Mouse (Mus musculus): ENCODE data around the gene Gbx2. TPM values are rescaled to one million over a fixed set of nuclear protein-coding genes. Genes with fewer than 3 reads are reported as not detected.
A peak's percentile ranks its signal among the peaks of the same experiment; 100 is the strongest.

Gbx2 gene
- polyA plus RNA-seq (2015; fragmentation: Nextera tagmentation; extraction: Ambion mirVana) = 29.7 and 62.2 TPM in 2 replicates

GRCm38 (mm10) chr1:89931120-89931519 lies at the start of gene Gbx2:
Gbx2 (minus strand) TSS chr1:89931179.
- Histone ChIP-seq H3K27me3 (ENCODE audit: control insufficient read depth, insufficient read depth, low read depth, low read length) (peaks cover 46% of the 10 kb centered on the region), H3K4me2 (ENCODE audit: low read length) (peak within 1 kb of the TSS; percentile 50), H3K27ac (ENCODE audit: low read length) (peak within 1 kb of the TSS; percentile 39), H3K9ac (ENCODE audit: low read depth, low read length) (peak within 1 kb of the TSS; percentile 42), H3K4me3 (ENCODE audit: low read depth, low read length) (peak within 1 kb of the TSS; percentile 38), H3K4me1 (ENCODE audit: control insufficient read depth, insufficient read depth, low read length) (peaks cover 14% of the 10 kb centered on the region), H3K9me3 (replicated peaks; ENCODE audit: control insufficient read depth, low read length, poor library complexity, severe bottlenecking) (no peaks in the 10 kb centered on the region), H3K36me3 (ENCODE audit: control insufficient read depth, insufficient read depth, low read length) (no peaks in the 10 kb centered on the region)
- under 1% methylated on average over 33 of the region's 33 CpGs for WGBS
- ATAC-seq = peak; percentile 51; the same call in 1 of the 2 replicates

DNA sequence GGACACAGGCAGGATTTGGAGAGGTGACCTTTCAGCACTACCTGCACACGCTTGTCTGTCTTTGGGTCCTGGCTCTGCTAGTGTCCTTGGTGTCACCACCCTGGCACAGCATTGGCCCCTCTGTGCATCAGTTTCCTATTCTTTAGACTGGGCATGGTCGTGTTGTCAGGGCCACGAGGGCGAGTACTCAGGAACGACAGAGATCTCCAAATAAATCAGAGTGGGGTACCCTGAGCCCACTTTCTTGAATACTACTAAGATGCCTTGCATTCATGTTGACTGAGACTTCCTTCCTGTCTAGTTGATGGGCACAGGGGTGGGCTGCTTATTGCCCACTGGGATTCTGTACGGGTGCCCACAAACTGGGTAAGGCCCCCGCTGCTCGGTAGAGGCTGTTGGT lies 46.3 kb upstream of the Gbx2 start:
- 95% methylated on average over 8 of the region's 8 CpGs for WGBS
- no peak overlapping the region for H3K27ac ChIP-seq (ENCODE audit: low read length)
- no peak overlapping the region for H3K4me3 ChIP-seq (ENCODE audit: low read depth, low read length)
- H3K27me3 ChIP-seq (ENCODE audit: control insufficient read depth, insufficient read depth, low read depth, low read length) = no peaks in the 10 kb centered on the region
- ATAC-seq = no peak
- no peak overlapping the region for H3K9ac ChIP-seq (ENCODE audit: low read depth, low read length)
- H3K9me3 ChIP-seq (replicated peaks; ENCODE audit: control insufficient read depth, low read length, poor library complexity, severe bottlenecking) = no peaks in the 10 kb centered on the region
- no peak overlapping the region for H3K4me2 ChIP-seq (ENCODE audit: low read length)
- no peaks in the 10 kb centered on the region for H3K36me3 ChIP-seq (ENCODE audit: control insufficient read depth, insufficient read depth, low read length)
- no peaks in the 10 kb centered on the region for H3K4me1 ChIP-seq (ENCODE audit: control insufficient read depth, insufficient read depth, low read length)

DNA sequence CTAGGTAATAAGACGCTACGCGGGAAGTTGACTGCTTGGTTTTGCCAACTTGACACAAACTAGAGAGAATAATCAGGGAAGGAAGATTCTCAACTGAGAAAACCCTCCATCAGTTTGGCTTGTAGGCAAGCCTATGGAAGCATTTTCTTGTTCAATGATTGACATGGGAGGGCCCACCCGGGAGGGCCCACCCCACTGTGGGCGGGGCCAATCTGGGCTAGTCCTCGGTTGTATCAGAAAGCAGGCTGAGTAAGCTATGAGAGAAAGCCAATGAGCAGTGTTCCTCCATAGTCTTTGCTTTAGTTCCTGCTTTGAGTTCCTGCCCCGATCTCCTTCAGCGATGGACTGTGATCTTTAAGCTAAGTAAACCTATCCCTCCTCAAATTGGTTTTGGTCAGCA lies 45.4 kb upstream of the Gbx2 start:
- Histone ChIP-seq H3K4me3 (ENCODE audit: low read depth, low read length) (no peak overlapping the region), H3K4me2 (ENCODE audit: low read length) (no peak overlapping the region), H3K36me3 (ENCODE audit: control insufficient read depth, insufficient read depth, low read length) (no peaks in the 10 kb centered on the region), H3K27me3 (ENCODE audit: control insufficient read depth, insufficient read depth, low read depth, low read length) (0 out of 2 replicates have a peak, but pooled peaks cover 2% of the 10 kb centered on the region), H3K27ac (ENCODE audit: low read length) (no peak overlapping the region), H3K9ac (ENCODE audit: low read depth, low read length) (no peak overlapping the region), H3K4me1 (ENCODE audit: control insufficient read depth, insufficient read depth, low read length) (no peaks in the 10 kb centered on the region), H3K9me3 (replicated peaks; ENCODE audit: control insufficient read depth, low read length, poor library complexity, severe bottlenecking) (no peaks in the 10 kb centered on the region)
- 78% methylated on average over 8 of the region's 8 CpGs for WGBS
- ATAC-seq = no peak

GRCm38 (mm10) chr1:89974541-89974940 lies 43.6 kb upstream of the Gbx2 start:
- H3K36me3 ChIP-seq (ENCODE audit: control insufficient read depth, insufficient read depth, low read length) = no peaks in the 10 kb centered on the region
- ATAC-seq = no peak
- no peaks in the 10 kb centered on the region for H3K4me1 ChIP-seq (ENCODE audit: control insufficient read depth, insufficient read depth, low read length)
- no peak overlapping the region for H3K27ac ChIP-seq (ENCODE audit: low read length)
- no peak overlapping the region for H3K4me3 ChIP-seq (ENCODE audit: low read depth, low read length)
- H3K27me3 ChIP-seq (ENCODE audit: control insufficient read depth, insufficient read depth, low read depth, low read length) = peaks cover 13% of the 10 kb centered on the region
- WGBS = 72% methylated on average over 8 of the region's 8 CpGs
- H3K9me3 ChIP-seq (replicated peaks; ENCODE audit: control insufficient read depth, low read length, poor library complexity, severe bottlenecking) = no peaks in the 10 kb centered on the region
- no peak overlapping the region for H3K9ac ChIP-seq (ENCODE audit: low read depth, low read length)
- H3K4me2 ChIP-seq (ENCODE audit: low read length) = no peak overlapping the region

GRCm38 (mm10) chr1:89971848-89972247 lies 40.9 kb upstream of the Gbx2 start:
- Histone ChIP-seq H3K36me3 (ENCODE audit: control insufficient read depth, insufficient read depth, low read length) (no peaks in the 10 kb centered on the region), H3K27me3 (ENCODE audit: control insufficient read depth, insufficient read depth, low read depth, low read length) (peaks cover 18% of the 10 kb centered on the region), H3K4me3 (ENCODE audit: low read depth, low read length) (no peak overlapping the region), H3K27ac (ENCODE audit: low read length) (no peak overlapping the region), H3K4me1 (ENCODE audit: control insufficient read depth, insufficient read depth, low read length) (peaks cover 7% of the 10 kb centered on the region; the same call in 1 of the 2 replicates), H3K9me3 (replicated peaks; ENCODE audit: control insufficient read depth, low read length, poor library complexity, severe bottlenecking) (no peaks in the 10 kb centered on the region), H3K9ac (ENCODE audit: low read depth, low read length) (no peak overlapping the region), H3K4me2 (ENCODE audit: low read length) (no peak overlapping the region)
- WGBS = 67% methylated on average over 8 of the region's 8 CpGs
- ATAC-seq = no peak

DNA sequence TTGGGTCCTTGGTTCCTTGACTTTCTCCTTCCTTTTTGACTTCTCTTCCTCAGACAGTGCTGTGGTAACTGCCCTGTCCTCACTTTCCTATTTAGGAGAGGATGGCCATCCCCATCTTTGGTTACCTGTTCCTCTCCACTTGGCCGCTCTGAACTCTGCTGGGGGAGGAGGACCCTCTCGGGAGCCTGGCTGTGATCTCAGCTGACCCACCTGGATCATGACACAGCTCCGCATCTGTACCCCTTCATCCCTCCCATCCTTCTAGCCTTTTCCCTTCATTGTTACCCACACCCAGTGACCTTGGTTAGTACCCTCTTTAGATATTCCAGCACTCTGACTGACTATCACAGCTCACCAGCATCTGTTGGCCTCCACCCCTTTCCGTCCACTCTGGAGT lies 38.7 kb upstream of the Gbx2 start:
- peaks cover 22% of the 10 kb centered on the region for H3K27me3 ChIP-seq (ENCODE audit: control insufficient read depth, insufficient read depth, low read depth, low read length)
- H3K4me3 ChIP-seq (ENCODE audit: low read depth, low read length) = no peak overlapping the region
- no peak overlapping the region for H3K9ac ChIP-seq (ENCODE audit: low read depth, low read length)
- 93% methylated on average over 4 of the region's 4 CpGs for WGBS
- H3K36me3 ChIP-seq (ENCODE audit: control insufficient read depth, insufficient read depth, low read length) = no peaks in the 10 kb centered on the region
- H3K4me2 ChIP-seq (ENCODE audit: low read length) = no peak overlapping the region
- no peak overlapping the region for H3K27ac ChIP-seq (ENCODE audit: low read length)
- no peak for ATAC-seq
- no peaks in the 10 kb centered on the region for H3K9me3 ChIP-seq (replicated peaks; ENCODE audit: control insufficient read depth, low read length, poor library complexity, severe bottlenecking)
- H3K4me1 ChIP-seq (ENCODE audit: control insufficient read depth, insufficient read depth, low read length) = peaks cover 9% of the 10 kb centered on the region; the same call in 1 of the 2 replicates

GRCm38 (mm10) chr1:89969072-89969713 lies 38.2 kb upstream of the Gbx2 start:
- Histone ChIP-seq H3K9me3 (replicated peaks; ENCODE audit: control insufficient read depth, low read length, poor library complexity, severe bottlenecking) (no peaks in the 10 kb centered on the region), H3K27me3 (ENCODE audit: control insufficient read depth, insufficient read depth, low read depth, low read length) (peaks cover 23% of the 10 kb centered on the region), H3K27ac (ENCODE audit: low read length) (no peak overlapping the region), H3K4me2 (ENCODE audit: low read length) (peak overlapping the region; percentile 93), H3K4me3 (ENCODE audit: low read depth, low read length) (peak overlapping the region; percentile 67), H3K36me3 (ENCODE audit: control insufficient read depth, insufficient read depth, low read length) (no peaks in the 10 kb centered on the region), H3K4me1 (ENCODE audit: control insufficient read depth, insufficient read depth, low read length) (peaks cover 12% of the 10 kb centered on the region; the same call in 1 of the 2 replicates), H3K9ac (ENCODE audit: low read depth, low read length) (peak overlapping the region; percentile 77)
- ATAC-seq = no peak
- WGBS = 60% methylated on average over 10 of the region's 10 CpGs

DNA sequence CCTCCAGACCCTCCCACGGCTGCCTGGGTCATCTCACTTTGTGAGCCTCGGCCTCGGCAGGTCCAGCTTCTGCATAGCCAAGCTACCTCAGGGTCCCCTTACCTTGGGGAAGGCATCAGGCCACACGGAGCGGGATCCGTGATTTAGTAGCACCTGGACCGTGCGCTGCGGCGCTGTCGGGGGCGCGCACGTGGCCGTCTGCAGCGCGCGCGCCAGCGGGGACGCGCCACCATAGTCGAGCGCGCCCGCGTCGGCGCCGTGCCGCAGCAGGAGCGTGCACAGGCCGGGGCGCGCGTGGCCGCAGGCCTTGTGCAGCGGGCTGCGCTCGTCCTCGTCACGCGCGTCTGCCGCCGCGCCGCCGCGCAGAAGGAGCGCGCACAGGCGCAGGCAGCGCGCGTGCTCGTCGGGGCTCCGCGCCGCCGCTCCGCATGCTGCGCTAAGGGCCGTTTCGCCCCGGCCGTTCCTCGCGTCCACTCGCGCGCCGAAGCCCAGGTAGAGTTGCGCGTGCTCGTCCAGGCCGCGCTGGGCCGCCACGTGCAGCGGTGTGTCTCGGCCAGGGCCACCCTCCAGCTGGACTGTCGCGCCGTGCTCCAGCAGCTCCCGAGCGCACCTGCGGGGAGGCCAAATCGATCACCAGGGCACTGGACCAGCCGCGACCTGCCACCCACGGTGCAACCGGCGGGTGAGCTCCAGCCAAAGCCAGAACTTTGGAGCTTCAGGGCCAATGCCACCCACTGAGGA lies 37.3 kb upstream of the Gbx2 start:
- ATAC-seq = peak; percentile 75
- no peaks in the 10 kb centered on the region for H3K36me3 ChIP-seq (ENCODE audit: control insufficient read depth, insufficient read depth, low read length)
- H3K9me3 ChIP-seq (replicated peaks; ENCODE audit: control insufficient read depth, low read length, poor library complexity, severe bottlenecking) = no peaks in the 10 kb centered on the region
- H3K27me3 ChIP-seq (ENCODE audit: control insufficient read depth, insufficient read depth, low read depth, low read length) = peaks cover 23% of the 10 kb centered on the region
- peaks cover 12% of the 10 kb centered on the region; the same call in 1 of the 2 replicates for H3K4me1 ChIP-seq (ENCODE audit: control insufficient read depth, insufficient read depth, low read length)
- WGBS = under 1% methylated on average over 77 of the region's 95 CpGs
- peak overlapping the region; percentile 67 for H3K4me3 ChIP-seq (ENCODE audit: low read depth, low read length)
- H3K27ac ChIP-seq (ENCODE audit: low read length) = peak overlapping the region; percentile 72
- peak overlapping the region; percentile 77 for H3K9ac ChIP-seq (ENCODE audit: low read depth, low read length)
- H3K4me2 ChIP-seq (ENCODE audit: low read length) = peak overlapping the region; percentile 93

DNA sequence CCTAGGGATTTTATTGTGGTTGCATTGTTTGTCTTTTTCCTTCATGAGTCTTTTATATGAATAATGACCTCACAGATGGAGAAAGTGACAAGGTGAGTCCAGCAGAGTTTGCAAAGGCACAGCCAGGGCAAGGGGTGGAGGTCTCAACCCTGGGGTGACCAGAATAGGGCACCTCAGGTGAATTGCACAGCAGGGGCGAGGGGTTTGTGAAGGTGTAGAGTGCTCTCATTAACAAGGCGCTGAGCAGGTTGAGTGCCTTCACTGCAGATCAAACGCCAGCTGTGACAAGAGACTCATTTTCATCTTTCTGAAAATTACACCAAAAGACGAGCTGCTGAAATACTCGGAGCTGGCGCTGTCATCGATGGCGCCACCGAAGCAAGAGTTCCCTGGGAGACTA lies 36.6 kb upstream of the Gbx2 start:
- Histone ChIP-seq H3K36me3 (ENCODE audit: control insufficient read depth, insufficient read depth, low read length) (no peaks in the 10 kb centered on the region), H3K27ac (ENCODE audit: low read length) (no peak overlapping the region), H3K4me1 (ENCODE audit: control insufficient read depth, insufficient read depth, low read length) (peaks cover 12% of the 10 kb centered on the region; the same call in 1 of the 2 replicates), H3K4me2 (ENCODE audit: low read length) (peak overlapping the region; percentile 93), H3K27me3 (ENCODE audit: control insufficient read depth, insufficient read depth, low read depth, low read length) (peaks cover 23% of the 10 kb centered on the region), H3K9ac (ENCODE audit: low read depth, low read length) (no peak overlapping the region), H3K4me3 (ENCODE audit: low read depth, low read length) (peak overlapping the region; percentile 67), H3K9me3 (replicated peaks; ENCODE audit: control insufficient read depth, low read length, poor library complexity, severe bottlenecking) (no peaks in the 10 kb centered on the region)
- ATAC-seq = peak; percentile 34; the same call in 1 of the 2 replicates
- WGBS = 8% methylated on average over 9 of the region's 9 CpGs

Measured in midbrain, embryonic 16.5 days (tissue).